Mouse (Mus musculus) cortical plate, adult 2 months (tissue): ENCODE results near the gene Zfr.
A peak's percentile ranks its signal among the peaks of the same experiment; 100 is the strongest.

Experiments
- CTCF ChIP-seq: fragments of 200-500 bp; IDR thresholded peaks from 2 replicates; pipeline ENCODE4 v1.5.1; 2011; ENCODE audit warnings: mild to moderate bottlenecking, control low read depth, low read length; ENCODE audit not compliant: insufficient read depth; ENCODE audit errors: extremely low read depth
- POLR2A ChIP-seq: fragments of 200-500 bp; IDR thresholded peaks from 2 replicates; pipeline ENCODE4 v1.6.1; 2011; ENCODE audit warnings: mild to moderate bottlenecking, low read length, control low read depth; ENCODE audit not compliant: insufficient read depth; ENCODE audit errors: extremely low read depth

GRCm38 (mm10) chr15:12108200-12108599 lies 9.4 kb upstream of the Zfr start:
- TF ChIP-seq POLR2A: no peak
- TF ChIP-seq CTCF: 0 out of 2 replicates have a peak, but pooled peaks have one; percentile 2
